Mouse (Mus musculus): Measurements from ENCODE around the gene Vps35.
A peak's percentile ranks its signal among the peaks of the same experiment; 100 is the strongest.

The Vps35 gene

DNA sequence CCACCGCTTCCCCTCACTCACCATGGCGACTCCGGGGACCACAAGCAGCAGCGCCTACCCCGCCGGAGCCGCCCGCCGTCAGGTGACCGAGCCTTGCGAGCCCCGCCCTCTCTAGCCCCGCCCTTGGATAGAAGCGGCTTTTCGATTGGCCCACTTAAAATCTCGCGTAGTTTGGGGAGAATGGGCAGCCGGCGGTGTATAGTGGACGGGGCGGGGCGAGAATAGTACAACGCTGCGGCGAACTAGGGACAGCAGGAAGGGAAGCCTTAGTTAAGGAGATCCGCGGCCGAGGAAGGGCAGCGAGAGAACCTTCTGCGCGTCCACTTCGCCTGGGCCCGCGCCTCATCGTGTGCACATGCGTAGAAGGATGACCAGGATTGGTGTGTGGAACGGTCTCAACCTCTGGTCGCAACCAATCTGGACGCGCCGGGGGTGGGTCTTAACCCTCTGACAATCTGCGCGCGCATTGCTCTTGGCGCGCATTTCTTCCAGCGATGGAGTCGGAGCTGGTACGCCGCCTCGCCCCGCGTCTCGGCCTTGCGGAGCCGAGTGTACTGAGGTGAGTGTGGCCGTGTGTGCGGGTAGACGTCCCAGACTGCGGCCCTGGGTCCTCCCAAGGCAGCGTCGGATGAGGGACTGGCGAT lies at the start of gene Vps35, which contains the start of gene Orc6:
TSS of gene Vps35 (minus strand) at position 369 of the 644 bp plus-strand sequence.
TSS of gene Orc6 (plus strand) at position 199 of the 644 bp plus-strand sequence.
- peak; percentile 95 for DNase-seq (ENCODE audit: low read depth, low spot score)

DNA sequence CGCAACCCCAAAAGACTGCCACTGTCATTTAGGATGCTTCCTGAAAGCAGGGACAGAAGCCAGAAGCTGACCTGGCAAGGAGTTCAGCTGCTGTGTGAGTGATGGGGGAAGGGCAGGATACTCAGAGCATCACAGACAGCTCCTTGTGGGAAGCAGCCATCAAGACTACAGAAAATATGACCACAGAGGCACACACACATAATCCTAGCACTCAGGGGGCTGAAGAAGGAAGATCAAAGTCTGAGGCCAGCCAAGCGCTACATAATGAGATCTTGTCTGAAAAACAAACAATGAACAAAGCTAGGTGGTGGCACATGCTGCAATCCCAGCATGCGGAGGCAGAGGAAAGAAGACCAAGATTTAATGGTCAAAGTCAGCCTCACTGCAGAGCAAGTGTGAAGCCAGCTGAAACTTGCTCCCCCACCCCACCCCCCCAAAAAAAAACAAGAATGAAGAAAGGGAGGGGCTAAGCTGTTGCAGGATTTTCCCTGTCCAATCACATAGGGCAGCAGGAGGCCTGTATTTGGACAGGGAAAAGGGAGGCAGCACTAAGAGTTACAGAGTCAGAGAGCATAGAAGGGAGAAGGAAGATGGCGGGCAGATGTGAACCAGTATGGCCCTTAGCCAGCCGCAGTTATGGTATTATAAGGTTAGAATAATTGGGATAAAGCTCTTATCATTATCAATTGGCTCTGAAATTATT lies 40.4 kb upstream of the Vps35 start:
- DNase-seq (ENCODE audit: low read depth, low spot score): no peak

DNA sequence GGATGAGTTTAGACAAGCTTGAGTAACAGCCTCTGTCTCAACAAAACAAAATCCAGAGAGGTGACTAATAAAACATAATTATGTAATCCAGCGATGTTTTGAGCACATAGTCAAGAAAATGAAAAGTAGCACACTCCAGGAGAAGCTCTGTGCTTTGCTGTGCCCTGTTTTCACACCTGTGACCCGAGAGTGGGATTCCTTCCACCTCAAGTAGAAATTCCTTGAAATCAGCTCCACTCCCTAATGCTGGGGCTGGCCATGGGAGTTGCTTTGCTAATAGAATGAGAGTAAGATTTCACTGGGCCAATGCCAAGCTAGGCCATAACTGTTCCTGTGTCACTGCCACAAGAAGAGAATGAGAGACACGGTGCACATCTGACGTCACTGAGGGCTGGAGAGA lies 38.1 kb upstream of the Vps35 start:
- DNase-seq (ENCODE audit: low read depth, low spot score): no peak

DNA sequence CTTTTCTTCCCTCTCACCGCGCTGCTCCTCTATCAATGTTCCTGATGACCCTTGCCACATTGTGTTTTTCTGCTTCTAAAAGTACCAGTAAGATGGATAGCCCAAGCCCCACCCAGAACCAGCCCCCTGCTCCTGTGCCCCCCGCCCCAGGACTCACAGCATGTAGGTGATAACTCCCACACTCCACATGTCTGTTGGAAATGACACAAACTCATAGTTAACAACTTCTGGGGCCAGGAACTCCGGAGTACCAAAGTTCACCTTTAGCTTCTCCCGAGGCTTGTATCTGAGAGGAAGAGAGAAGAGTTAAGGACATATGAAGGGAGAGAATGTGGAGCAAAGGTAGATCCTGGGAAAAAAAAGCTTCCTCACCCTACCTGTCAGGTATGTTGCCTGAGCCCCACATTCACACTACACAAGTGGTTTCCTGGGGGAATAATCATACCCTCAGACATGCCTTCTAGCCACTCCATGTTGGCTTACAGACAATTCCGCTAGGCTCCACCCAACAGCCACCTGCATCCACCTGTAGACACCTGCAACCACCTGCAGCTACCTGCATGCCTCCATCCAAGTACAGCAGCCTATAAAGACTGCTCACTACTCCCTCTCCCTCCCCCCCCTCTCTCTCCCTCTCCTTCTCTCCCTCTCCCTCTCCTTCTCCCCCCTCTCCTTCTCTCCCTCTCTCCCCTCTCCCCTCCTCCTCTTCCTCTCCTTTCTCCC lies 36.8 kb upstream of the Vps35 start:
- DNase-seq (ENCODE audit: low read depth, low spot score): no peak

DNA sequence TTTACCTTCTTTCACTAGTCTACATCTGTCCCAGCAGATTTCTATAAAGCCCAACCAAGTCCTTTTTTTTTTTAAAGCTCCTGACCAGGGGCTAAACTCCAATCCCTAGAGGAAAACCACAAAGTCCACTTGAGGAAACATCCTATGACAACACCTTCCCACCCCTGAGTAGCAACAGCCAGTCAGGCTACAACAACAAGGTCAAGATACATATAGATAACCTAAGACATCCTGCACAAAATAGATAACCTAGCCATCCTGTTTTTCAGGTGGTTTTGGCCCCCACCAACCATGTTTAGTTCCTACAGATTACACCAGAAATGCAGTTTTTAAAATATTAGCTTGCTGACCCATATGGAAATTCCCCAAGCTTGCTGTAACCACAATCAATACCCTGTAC lies 35.5 kb upstream of the Vps35 start:
- DNase-seq (ENCODE audit: low read depth, low spot score): no peak

DNA sequence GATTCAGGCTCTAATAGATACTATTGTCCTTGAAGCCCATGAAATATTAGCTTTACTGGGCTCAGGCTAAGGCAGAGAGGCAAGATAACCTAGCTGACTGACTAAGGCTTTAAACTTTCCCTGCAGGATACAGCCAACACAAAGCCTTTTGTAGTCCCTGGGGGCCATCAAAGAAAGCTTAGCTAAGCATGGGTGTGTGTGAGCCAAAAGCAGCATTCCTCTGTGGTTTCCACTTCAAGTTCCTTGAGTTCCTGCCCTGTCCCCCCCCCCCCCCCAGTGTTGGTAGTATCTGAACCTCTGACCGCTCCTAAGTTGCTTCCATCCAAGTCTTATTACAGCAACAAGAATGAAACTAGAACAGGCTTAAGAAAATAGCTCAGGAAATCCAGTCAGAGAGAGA lies 29.9 kb upstream of the Vps35 start:
- DNase-seq (ENCODE audit: low read depth, low spot score): peak; percentile 55

DNA sequence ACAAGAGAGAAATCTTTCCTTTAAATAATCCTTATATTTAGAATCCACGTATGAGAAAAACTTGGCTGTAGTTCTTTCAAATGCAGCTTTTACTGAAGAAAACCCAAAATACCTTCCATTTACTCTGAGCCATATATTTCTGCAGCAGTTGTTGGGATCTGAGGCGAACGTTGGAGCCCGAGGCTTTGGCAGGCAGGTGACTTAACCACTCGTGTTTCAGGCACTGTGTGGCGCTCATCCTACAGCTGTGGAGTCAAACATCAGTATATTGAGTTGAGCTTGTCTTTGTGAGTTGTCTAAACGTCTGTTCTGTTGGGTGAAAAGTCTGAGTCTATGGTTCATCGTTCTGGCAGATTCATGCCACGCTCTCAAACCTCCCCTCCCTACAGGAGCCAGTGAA lies 27.4 kb upstream of the Vps35 start:
- no peak for DNase-seq (ENCODE audit: low read depth, low spot score)

DNA sequence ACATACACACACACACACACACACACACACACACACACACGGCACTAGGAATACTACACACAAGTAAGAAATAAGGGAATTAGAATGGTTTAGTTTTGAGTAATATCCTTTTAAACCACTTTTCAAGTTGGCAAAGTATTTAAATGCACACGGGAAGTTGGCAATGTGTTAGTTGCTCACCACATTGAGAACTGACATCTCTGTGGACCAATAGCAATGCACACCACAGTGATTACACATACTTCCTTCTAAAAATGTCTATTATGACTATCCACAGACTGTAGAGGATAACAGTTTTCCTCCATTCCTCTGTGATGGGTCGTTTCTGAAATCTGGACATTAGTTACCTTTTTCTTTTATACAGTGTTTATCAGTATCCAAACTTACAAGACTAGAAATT lies 23.5 kb upstream of the Vps35 start:
- no peak for DNase-seq (ENCODE audit: low read depth, low spot score)

DNA sequence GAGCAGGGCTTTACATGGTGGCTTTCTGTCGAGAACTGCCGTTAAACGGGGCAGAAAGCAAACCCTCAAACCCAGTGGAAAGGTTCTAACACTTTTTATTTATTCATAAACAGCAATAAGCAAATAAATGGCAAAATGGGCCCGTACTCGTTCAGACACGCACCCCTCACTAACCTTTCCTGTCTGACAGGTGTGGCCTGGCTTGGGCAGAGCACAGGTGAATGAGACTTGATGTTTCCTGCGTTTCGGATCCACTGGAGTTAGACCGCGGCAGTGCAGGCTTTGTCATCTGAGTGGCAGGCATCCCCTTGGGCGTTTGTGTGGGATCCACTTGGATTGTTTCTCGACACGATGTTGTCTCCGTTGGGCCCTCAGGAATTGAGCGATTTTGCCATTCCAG lies 22.4 kb upstream of the Vps35 start:
- no peak for DNase-seq (ENCODE audit: low read depth, low spot score)

DNA sequence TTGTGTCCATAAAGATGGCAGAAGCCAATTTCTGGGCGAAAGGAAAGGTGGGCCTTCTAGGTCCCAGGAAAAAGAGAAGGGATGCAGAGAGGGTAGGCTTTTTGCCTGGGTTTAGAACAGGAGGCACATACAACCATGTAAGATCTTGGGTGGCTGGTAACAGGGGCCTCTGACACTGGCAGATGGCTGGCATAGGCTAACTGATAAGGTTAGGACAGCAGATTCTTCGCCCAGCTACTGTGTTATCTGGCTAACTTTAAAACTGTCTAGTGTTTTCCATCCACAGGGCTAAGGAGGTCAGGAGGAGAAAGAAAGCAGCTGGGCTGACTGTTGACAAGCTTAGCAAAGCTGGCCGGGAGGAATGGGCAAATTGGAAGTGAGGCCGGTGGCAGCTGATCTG lies 18.9 kb upstream of the Vps35 start:
- DNase-seq (ENCODE audit: low read depth, low spot score): no peak

DNA sequence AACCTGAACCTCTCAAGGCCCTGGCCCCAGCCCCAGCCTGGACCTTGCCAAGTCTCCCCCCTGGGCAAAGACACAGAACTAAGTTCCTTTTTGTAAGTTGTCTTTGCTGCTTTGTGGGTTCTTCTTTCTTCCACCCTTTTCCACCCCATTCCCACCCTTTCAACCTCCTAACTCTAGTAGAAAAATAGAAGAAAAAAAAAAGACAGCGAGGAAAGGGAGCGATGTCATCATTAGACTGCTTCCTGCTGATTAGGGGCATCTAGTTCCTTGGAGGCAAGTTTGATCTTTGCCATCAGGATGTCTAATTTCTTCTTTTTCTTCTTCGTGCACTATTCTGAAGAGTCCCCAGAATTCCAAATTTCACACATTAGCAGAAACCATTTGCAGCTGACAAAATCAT lies 13.4 kb upstream of the Vps35 start:
- no peak for DNase-seq (ENCODE audit: low read depth, low spot score)

DNA sequence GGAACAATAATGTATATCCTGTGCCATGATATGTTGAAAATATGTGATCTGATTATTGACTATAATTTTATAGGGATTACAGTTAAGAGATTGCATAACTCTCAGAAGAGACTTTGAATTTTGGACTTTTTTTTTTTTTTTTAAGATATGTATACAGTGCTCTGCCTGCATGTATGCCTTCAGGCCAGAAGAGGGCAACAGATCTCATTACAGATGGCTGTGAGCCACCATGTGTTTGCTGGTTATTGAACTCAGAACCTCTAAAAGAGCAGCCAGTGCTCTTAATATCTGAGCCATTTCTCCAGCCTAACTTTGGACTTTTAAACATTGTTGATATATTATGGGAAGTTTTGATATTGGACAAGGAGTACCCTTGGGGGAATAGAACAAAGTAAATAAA lies 12.1 kb upstream of the Vps35 start:
- DNase-seq (ENCODE audit: low read depth, low spot score): no peak

DNA sequence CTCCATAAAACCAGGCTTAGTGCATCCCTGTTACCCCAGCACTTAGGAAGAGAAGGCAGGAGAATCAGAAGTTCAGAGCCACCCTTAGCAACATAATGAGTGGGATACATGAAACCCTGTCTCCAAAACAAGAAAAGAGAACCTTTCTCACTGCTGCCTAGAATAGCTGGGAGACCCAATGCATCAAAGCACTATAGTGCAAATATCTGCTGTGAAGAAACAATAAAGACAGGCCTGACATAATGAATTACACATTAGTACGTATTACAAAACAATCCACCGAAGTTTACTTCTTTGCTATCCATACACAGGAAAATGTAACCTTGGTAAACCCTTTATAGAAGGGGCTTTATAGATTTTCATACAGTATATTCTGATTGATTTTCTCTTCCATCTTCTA lies 9.0 kb upstream of the Vps35 start:
- DNase-seq (ENCODE audit: low read depth, low spot score): no peak

DNA sequence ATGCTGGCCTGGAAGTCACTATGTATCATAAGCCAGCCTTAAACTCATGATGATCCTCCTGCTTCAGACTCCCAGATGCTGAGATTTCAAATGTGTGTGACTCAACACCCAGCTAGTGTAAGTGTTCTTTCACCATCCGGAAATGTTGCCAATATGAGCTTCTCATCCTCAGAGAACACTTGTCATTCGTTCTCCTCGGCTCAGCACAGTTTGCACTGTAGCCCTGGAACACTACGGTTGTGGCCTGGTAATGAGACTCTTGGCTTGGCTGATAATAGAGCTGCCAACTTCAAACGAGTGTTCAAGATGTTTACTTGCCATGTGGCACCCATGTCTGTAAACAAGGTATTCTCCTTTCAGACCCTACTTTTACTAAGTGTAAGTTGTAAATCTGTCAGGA lies 3.9 kb upstream of the Vps35 start:
- DNase-seq (ENCODE audit: low read depth, low spot score): peak; percentile 10

DNA sequence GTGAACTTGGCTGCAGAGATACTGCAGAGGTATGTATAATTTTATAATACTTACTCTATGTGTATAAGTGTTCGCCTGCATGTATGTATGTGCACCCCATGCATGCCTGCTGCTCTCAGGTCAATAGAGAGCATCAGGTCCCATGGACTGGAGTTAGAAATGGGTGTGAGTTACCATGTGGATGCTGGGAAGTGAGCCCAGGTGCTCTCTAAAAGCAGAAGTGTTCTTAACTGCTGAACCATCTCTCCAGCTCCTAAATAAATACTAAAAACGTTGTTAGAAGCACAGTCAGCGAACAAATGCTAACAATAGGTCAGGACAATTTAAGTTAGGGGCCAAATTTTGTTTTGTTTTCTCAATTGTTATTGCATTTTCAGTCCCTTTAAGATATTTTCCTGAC lies 3.3 kb upstream of the Vps35 start:
- DNase-seq (ENCODE audit: low read depth, low spot score): no peak

DNA sequence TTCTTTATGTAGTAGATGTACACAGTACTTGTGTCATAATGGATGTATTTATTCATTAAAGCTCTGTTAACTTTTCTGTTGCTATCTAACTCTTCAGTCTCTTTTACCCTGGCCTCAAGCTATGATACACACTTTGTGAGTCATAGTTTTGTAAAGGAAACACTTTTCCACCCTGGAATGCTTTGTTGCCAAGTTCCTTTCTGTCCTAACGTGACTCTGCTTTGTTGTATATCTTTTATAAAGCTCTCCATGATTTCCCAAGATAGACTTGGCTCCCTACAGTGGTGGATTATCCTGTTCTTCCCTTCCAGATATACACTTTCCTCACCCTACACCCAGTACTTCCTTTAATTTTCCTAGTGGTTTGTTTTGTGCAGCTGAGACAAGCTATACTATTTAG lies 2.3 kb upstream of the Vps35 start:
- DNase-seq (ENCODE audit: low read depth, low spot score): no peak

DNA sequence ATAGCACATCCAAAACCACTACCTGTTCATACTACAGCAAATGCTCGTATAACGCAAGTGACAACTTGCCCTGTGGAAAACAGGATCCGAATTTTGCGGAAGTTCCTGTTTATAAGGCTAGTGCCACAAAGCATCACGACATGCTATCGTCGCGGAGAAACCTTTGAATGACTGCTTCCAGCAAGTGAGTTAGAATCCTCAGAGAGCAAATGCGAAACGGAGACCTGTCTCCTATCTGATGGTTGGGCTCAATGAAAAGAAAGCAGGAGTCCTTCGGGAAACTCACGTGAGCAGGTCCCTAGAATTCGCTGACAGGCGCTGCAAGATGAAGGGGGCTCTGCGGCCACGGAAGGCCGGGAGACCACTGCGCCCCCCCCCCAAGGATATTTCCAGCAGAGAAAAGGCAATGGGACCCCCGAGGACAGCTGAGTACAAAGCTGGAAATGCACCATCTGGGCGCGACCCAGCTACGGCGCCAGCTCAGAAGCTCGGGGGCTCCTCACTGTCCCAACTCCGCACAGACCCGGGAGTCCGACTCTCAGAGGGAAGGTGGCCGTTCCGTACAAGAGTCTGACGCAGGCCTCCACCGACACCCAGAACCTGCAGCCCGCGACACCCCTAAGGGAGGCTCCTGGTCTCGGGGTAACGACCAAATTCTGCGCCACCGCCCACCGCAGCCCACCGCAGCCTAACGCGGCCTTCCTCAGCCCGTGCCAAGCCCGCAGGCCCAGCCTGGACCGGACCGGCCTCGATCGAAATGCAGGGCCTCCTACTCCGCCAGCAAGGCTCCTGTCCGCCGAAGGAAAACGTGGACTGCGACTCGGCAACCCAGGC lies 785 bp downstream of the Vps35 start:
- peak; percentile 4 for DNase-seq (ENCODE audit: low read depth, low spot score)

DNA sequence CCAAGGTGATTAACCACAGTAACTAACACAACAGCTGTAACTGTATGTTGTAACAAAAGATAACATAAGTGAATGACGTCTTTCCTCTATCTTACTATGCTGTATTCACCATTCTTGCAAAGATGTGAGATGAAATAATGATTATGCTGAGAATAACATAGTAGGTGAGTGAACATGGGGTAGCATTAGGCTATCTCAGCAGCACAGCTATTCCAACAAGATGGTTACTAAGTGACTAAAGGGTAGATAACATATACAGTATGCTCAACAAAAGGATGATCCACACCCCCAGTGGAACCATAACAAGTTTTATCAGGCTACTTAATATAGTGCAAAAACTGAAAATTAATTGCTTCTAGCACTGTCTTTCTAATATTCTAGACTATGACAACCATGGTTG lies 12.8 kb downstream of the Vps35 start:
- DNase-seq (ENCODE audit: low read depth, low spot score): no peak

DNA sequence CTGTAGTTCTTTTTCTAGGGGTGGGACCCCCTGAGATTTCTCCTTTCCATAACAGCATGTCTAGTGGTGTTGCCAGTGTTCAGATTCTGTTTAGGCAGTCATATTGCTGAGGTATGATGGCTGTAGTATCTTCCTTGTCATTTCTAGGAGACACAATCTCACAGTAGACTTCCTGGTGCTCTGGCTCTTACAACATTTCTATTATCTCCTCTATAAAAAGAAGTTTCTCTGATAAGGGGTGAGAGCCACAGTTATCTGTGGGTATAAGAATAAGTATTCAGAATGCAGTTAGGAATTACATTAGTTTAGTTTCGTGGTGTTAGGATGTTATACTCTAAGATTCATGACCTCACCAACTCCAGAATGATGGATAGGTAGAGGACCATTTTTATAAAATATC lies 72.3 kb downstream of the Vps35 start:
- no peak for DNase-seq (ENCODE audit: low read depth, low spot score)

DNA sequence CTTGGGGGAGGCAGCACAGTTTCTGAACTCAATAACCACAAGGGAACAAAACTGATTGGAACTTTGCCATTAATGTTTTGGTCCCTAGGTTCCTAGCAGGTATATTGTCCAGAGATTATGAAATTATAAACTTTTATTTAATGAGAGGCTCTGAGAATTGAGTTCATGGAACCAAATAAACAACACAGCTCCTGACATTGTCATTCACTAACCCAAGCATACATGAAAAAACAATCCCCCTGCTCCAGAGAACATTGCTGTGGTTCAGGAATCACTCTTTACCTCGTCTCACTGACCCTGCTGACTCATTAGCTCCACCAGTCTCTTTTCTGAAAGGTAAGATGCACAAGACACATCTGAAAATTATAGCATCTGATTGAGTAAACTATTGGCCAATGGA lies 73.9 kb downstream of the Vps35 start, which contains the start of gene Olfr371:
TSS of gene Olfr371 (plus strand) at position 301 of the 400 bp plus-strand sequence.
- no peak for DNase-seq (ENCODE audit: low read depth, low spot score)

DNA sequence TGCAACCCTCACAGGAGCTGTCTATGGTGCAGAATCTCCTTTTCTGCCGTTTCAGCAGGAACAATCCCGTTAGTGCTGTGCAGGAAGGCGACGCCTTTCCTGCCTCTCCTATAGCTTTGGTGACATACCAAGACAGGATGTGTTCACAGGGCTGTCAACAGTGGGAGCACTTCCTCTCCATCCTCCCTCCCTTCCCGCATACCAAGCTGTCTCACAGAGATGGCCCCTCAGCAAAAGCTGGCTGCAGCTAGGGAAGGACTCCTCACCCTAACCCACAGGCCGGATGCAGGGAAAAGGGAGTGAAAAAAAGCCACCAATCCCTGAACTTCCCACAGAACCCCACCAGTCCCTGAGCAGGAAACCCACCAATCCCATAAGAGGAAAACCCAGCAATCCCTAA lies 78.6 kb downstream of the Vps35 start:
- peak; percentile 3 for DNase-seq (ENCODE audit: low read depth, low spot score)

DNA sequence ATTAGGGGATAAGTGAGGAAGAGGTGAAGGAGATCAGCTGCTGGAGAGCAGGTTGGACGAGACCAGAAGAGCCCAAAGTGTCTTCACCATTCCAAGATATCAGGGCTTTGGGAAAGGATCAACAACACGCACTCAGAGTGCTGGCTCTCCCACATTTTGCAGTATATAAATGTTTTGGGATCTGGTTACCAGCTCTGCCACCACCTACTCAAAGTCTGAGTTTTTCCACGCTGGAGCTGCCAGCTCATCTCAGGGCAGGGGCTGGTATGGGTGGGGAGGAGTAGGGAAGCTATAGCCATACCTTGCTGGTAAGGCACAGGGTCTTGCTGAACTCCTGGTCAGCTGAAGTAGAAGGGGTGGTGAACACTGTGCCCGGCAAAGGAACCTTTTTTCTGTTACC lies 79.4 kb downstream of the Vps35 start:
- no peak for DNase-seq (ENCODE audit: low read depth, low spot score)
